Mouse (Mus musculus): ENCODE measurements around the gene Dpp6.

Gene Dpp6

DNA sequence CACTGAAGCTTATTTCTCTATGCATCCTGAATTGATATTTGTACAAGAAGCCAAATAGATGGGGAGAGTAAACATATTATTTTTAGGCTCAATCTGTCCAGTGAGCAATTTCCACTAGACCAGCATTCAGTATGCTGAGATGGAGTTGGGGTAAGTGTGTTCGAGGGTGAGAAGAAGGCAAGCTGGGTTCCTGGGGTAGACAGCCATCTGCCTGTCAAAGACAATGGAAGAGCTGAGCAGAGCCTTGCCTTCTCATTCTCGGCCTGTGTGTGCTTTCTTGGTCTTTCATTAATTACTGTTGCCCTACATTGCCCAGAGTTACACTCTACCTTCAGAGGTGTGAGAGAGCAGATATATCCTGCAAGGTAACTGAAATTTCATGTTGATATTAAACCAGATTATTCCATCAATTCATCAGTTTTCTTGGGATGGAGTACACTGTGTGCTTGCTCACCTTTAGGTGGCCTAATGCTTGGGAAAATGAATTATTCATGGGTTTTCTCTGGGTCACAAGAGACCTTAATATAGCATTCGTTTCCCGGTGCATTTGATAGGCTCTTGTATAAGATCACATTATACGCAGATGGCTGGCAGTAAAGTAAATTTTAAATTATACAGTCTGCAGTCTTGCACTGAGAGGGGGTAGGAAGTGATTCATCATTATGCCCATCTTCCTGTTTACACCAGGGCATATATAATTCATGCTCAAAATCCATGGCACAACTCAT lies 374.4 kb downstream of the Dpp6 start:
- no peak for DNase-seq (ENCODE audit: extremely low read depth, low read depth, low spot score)

- no peak for DNase-seq (ENCODE audit: extremely low read depth, low read depth, low spot score)
Measured at GRCm38 (mm10) chr5:27194157-27194556, 377.2 kb downstream of the Dpp6 start.

DNA sequence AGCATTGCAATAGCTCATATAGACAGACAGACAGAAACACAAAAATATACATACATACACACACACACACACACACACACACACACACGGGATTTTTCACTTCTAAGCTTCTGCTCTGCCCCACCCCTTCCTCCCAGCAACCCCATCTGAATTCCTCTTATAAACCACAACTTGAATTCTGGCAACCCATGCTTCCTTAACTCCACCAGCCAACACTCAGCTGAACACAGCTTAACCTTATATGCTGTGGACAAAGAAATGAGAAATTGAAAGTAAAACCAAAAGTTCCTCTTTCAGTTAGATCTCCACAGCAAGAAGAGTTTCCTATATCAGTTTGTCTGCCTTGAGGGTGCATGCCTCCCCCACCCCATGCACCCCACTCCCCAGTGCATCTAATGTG lies 378.0 kb downstream of the Dpp6 start:
- DNase-seq (ENCODE audit: extremely low read depth, low read depth, low spot score): no peak

DNA sequence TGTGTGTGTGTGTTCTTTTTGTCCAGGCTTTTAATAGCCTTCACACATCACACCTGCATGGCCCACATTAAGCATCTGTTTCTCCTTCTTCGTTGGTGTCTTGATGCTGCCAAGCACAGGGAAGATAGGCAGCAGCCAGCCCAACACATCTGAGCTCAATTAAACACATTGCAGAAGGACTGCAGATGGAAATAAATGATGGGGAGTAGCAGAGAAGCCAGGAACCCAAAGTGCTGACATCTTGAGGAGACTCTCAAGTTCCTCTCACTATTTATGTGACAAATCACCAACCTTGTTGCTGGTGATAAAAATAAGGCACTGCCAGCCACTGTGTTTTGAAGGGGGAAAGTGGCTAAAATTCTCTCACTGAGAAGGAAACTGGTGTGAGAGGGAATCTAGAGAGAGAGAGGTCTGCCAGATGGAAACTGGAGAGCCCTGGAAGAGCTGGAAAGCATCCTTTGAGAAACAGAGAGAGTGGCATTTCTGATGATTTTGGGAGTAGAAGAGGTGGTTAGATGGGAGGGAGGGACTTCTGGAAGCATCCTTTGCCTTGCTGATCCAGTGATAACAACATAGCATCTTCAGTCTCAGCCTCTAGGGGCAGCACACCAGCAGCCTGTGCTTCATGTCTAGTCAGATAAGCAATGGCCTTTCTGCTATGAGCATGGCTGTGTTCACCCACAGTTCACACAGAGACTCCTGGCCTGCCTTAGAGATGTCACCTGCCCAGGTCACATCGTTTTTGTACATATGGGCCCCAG lies 383.8 kb downstream of the Dpp6 start:
- no peak for DNase-seq (ENCODE audit: extremely low read depth, low read depth, low spot score)

DNA sequence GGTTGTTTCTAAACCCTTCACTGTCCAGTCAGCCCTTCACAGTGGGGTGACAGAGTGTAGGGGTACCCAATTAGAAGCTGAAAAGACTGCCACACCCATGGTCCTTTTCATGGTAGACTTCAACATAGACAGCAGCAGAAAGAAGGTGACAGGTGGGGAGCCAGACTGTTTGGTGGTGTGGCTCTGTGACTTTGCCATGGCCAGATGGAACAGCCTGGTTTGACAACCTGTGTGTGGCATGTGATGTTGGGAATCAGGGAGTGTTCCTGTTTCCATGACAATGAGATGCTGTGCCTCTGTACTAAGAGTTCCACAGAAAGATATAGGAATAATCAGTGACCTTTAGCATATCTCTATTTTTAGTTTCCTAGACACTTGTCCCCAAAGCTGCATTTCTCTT lies 386.1 kb downstream of the Dpp6 start:
- DNase-seq (ENCODE audit: extremely low read depth, low read depth, low spot score): no peak

DNA sequence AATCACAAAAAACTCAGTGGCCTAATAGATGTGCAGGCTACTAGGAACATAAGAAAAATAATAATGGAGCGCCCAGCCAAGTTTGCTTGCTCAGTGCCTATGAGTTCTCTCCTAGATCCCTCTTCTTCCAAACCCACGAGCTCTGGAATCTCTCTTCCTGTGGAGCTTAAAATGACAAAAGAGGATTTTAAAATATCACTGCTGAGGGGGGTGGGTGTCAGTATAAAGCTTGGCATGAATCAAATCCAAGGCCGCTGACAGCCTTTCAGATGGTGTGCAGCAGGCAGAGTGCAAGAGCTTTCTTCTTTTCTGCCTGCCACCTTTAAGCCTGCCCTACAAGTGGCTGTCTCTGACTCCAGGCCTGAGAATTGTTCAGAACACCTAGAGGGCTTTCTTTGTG lies 387.7 kb downstream of the Dpp6 start:
- DNase-seq (ENCODE audit: extremely low read depth, low read depth, low spot score): no peak

GRCm38 (mm10) chr5:27205754-27206153 lies 388.8 kb downstream of the Dpp6 start:
- no peak for DNase-seq (ENCODE audit: extremely low read depth, low read depth, low spot score)

GRCm38 (mm10) chr5:27206213-27206612 lies 389.2 kb downstream of the Dpp6 start:
- no peak for DNase-seq (ENCODE audit: extremely low read depth, low read depth, low spot score)

DNA sequence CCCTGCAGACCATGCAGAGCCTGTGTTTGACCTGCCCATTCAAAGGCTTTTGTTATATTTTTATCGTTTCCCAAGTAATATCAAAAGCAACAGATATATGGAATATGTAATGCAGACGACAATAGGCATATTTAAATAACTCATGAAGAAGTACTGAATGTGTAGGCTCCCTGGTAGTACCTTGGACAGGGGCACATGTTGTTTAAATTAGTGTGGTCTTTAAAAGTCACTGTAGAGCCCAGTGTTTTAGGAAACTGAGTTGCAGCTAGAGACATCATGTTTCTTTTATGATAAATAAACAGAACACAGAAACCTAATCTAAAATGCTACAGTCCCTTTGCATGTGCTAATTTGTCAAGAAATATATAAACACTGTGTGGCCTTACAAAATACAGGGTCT lies 403.1 kb downstream of the Dpp6 start:
- DNase-seq (ENCODE audit: extremely low read depth, low read depth, low spot score): no peak

GRCm38 (mm10) chr5:27242078-27242477 lies 425.1 kb downstream of the Dpp6 start:
- no peak for DNase-seq (ENCODE audit: extremely low read depth, low read depth, low spot score)

DNA sequence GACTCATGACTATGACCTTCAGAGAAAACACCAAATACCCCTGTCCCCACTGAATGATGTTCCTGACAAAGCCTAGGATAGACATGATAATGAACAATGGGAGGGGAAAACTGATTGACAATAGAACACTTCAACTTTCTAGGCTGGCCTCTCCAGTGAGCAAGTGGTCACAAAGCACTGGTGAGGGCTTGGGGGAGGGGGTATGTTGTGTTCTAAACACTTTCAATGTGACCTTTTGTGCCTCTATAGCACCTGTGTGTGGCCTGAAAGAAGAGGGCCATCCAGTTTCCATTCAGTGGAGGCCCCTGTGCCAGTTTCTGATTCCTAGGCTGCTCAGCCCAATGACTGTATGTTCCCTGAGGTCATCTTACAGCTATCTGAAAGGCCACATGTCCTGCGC lies 426.2 kb downstream of the Dpp6 start:
- DNase-seq (ENCODE audit: extremely low read depth, low read depth, low spot score): no peak

DNA sequence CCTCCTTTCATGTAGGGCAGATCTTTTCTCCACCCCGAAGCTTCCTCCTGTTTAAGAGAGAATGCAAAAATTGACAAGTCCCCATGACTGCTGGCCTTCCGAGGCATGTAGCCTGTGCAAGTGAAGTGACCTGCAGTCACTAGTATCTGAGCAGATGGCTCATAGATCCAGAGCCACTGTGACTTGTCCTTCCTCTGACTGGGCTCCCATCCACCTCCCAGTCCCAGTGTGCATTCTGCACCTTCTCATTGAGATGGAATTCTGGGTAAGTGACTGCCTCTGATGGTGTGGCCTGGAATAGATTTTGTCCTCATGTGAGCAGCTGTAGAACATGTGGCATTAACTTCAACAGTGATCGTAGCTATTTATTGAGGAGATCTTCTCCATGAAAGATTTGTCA lies 430.8 kb downstream of the Dpp6 start:
- no peak for DNase-seq (ENCODE audit: extremely low read depth, low read depth, low spot score)

DNA sequence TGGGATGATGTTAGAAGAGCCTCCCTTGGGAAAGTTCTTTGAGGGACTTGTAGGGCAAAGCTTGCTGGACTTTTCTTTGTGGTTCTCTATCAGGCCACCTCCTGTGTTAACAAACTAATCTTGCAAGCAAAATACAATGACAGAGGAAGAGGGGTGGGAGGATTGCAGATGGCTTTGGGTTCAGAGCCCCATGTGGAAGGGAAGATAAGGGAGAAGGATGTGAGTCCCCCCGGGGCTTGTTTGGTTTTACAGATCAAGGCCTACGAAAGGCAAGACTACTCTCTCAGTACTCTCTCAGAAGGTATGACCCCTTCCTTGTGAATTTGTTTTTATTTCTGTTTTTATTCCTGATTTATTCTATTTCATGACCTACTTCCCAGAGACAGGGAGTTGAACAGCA lies 431.7 kb downstream of the Dpp6 start:
- DNase-seq (ENCODE audit: extremely low read depth, low read depth, low spot score): no peak

DNA sequence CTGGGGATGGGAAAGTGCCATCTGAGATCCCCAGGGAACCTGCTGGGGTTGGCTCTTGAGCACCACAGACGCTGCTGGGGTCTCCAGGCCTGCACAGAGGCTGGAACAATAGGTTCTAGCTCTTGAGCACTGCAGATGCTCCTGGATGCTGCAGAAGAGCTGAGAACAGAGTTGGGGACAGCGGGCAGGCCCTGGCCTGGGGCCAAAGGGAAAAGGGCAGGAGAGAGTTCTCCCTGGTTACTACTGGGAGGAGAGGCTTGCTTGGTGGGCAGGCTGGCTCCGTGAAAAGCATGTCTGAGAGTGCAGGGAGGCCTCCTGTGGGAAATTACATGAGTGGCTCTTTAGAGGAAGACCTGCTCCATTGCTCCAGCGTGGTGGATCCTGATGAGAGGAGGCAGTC lies 432.9 kb downstream of the Dpp6 start:
- DNase-seq (ENCODE audit: extremely low read depth, low read depth, low spot score): no peak

DNA sequence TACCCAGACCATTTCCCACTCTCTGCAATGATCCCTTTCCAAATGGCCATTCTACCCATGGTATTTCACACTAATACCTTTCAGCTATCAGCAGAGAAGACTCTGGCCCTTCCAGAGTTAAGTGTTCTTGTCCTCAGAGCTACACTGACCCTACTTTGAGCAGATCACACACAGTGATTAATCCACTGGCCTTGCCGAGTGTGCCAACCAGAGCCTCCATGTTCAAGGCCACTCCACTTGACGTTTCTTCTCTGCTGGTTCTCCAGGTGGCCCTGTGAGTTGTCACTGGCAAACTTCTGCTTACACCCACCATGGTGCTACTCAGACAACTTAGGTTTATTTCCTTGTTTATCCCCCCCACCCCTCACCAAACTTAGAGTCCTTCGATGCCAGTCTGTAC lies 433.9 kb downstream of the Dpp6 start:
- DNase-seq (ENCODE audit: extremely low read depth, low read depth, low spot score): no peak

DNA sequence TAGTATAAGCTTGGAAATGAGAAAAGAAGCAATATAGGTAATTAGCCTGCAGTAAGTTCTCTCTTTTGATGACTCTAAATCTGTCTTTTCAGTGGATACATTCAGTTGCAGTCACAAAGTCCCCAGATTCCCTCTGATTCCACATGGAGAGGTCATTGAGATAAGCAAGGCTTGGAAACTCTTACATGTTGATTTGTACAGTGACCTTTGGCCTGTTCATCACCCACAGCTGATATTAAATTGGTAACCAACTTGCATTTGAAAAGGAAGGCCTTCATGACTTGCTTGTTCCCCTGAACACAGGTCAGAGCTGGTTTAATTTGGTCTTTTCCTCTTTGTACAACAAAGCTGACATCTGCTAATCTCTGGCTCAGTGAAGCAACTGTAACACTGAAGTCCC lies 434.4 kb downstream of the Dpp6 start:
- DNase-seq (ENCODE audit: extremely low read depth, low read depth, low spot score): no peak

DNA sequence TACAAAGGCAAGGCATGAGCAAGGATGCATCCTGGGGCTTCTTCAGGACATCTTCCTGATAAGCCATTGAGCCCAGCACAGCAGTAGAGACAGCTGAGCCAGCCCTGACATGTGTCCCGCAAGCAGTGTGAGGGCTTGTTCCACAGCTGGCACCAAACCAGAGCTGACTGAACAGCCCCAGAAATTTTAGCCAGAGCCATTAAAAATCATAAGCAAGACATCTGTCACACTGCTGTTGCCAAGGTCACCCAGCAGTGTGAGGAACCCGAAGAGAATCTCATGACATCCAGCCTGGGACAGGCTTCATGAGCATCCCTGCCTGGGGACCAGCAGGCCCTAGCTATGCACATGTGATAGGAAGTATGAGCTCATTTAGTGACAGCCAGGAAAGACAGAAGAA lies 438.2 kb downstream of the Dpp6 start:
- no peak for DNase-seq (ENCODE audit: extremely low read depth, low read depth, low spot score)

DNA sequence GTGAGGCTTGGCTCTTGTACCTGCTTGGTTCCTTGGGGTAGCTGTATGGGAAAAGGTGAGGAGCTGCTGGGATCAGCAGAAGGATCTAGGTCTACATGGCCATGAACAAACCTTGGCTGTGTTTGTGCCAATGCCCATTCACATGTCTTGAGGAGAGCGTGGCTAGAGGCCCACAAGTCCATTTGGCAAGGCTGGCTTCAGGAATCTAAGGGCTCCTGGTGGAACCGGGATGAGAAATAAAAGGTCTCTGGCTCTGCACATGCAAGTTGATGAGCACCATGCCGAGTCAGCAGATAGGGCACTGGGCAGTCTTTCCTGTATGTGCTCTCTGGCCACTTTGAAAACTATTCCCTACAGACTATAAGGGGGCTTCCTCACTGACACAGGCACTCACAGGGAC lies 441.6 kb downstream of the Dpp6 start:
- DNase-seq (ENCODE audit: extremely low read depth, low read depth, low spot score): no peak

- no peak for DNase-seq (ENCODE audit: extremely low read depth, low read depth, low spot score)
Measured at GRCm38 (mm10) chr5:27261746-27262727, 445.0 kb downstream of the Dpp6 start.

DNA sequence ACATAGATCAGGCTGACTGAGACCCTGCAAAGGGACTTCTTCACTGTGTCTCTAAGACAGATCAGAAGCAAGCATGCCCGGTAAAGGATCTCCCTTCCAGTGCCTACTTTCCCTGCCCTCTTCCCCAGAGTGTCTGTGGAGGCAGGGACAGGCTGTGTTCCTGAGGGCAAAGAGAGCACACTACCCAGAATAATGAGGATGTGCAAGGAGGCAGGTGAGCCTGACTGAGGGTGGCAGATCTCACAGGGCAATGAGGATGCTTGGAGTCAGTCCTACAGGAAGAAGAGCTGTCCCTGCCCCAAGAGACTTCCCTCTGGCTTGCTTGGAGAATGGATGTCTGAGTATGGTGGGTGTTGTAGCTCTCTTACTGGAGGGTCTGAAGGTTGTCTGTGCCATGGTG lies 445.7 kb downstream of the Dpp6 start:
- no peak for DNase-seq (ENCODE audit: extremely low read depth, low read depth, low spot score)

GRCm38 (mm10) chr5:27265281-27265680 lies 448.3 kb downstream of the Dpp6 start:
- DNase-seq (ENCODE audit: extremely low read depth, low read depth, low spot score): no peak

- no peak for DNase-seq (ENCODE audit: extremely low read depth, low read depth, low spot score)
Measured at GRCm38 (mm10) chr5:27271336-27271735, 454.3 kb downstream of the Dpp6 start.

All from fat pad, adult 2 months (tissue).